Mouse (Mus musculus) lung, postnatal 0 days (tissue): ENCODE measurements around the gene Pacsin1.

Experiments used
- CTCF ChIP-seq: IDR thresholded peaks from 2 replicates; pipeline ENCODE4 v1.5.1; 2016; ENCODE audit warnings: antibody characterized with exemption, mild to moderate bottlenecking
- EP300 ChIP-seq: IDR thresholded peaks from 2 replicates; pipeline ENCODE4 v1.6.1; 2016; ENCODE audit warnings: antibody characterized with exemption, mild to moderate bottlenecking, control low read depth

GRCm38 (mm10) chr17:27701856-27702255, 46.5 kb downstream of the Pacsin1 start:
- TF ChIP-seq CTCF (no peak), EP300 (no peak)
